Mouse (Mus musculus) gastrocnemius, postnatal 14 days (tissue): ENCODE data around the gene Cherp. TPM values are rescaled to one million over a fixed set of nuclear protein-coding genes. Genes with fewer than 3 reads are reported as not detected.

Experiments
- DNase-seq: peaks from one replicate; pipeline ENCODE4 v3.0.0; 2021; ENCODE audit warnings: mixed read lengths
- intact Hi-C: fragments of 180-260 bp; cut with DNase I; formaldehyde crosslinking; loops from one replicate; pipeline ENCODE4 v1.15.1; 2025; ENCODE audit warnings: low total_unique reads
- microRNA-seq, 2 experiments: library from miRNA; unstranded; fragments of <30 nt; microRNA quantifications; one replicate each; pipeline ENCODE4 v1.2.0; 2021
- total RNA-seq, 2 experiments: library from RNA; stranded (reverse); gene quantifications; 2 replicates each; pipeline ENCODE4 v1.2.3; 2021

The Cherp gene
- total RNA-seq, 2 experiments from 2014 or later, result 23.0 to 26.5 TPM

GRCm38 (mm10) chr8:72421362-72422335 lies 53.4 kb downstream of the Cherp start, which contains the start of gene Eps15l1:
Gene Eps15l1 (minus strand): TSS chr8:72421460.
- peak; percentile 99 for DNase-seq
- intact Hi-C loops, result no loop called here

- DNase-seq, result peak; percentile 53
- intact Hi-C loops, result no loop called here
Observed at GRCm38 (mm10) chr8:72420571-72421361, 54.3 kb downstream of the Cherp start.

DNA sequence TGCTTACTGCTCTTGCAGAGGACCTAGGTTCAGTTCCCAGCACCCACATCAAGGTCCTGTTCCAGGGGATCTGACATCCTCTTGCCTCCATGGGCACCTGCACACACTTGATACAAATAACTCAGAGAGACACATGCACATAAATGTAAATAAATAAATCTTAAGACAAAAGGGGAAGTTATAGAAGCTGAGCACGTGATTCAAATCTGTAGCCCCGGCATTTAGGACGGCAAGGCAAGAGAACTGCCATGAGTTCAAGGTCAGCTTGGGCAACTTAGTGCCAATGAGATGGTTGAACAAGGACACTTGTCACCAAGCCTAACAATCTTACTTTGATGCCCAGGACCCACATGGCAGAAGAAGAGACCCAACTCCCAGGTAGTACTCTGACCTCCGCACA lies 57.0 kb downstream of the Cherp start:
- no peak for DNase-seq
- intact Hi-C loops, result no loop called here

GRCm38 (mm10) chr8:72415252-72415651 lies 59.8 kb downstream of the Cherp start:
- intact Hi-C loops, result no loop called here
- no peak for DNase-seq

DNA sequence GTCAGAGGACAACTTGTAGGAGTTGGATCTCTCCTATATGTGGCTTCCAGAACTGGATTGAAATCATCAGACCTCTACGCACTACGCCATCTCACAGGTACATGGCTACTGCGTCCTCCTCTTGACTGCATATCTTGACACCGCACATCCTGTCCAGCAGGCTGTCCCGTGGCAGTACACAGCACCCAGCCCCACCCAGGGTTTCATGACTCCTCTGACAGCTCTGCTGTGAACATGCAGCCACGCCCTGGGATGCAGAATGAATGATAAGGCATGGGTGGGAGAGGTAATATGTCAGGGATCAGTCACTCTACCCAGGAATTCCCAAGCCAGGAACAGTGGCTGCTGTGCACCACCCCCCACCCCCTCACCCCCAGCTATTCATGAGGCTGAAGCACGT lies 61.2 kb downstream of the Cherp start:
- intact Hi-C loops, result no loop called here
- DNase-seq, result no peak

Small RNAs within 50 kb of the gene (microRNA-seq; reads per million reads assigned to microRNA genes)
- gene Mir7068, result 0.50 to 1.9 reads per million in 2 experiments

Other genes with a start within 250 kb of the Cherp start
- gene Ap1m1, start 235.2 kb downstream of the Cherp start, total RNA-seq, result 10 to 100 TPM; 24.7 to 27.2 TPM
- gene Gm10282, start 170.0 kb downstream of the Cherp start, total RNA-seq, result 1 to 10 TPM; 5.1 to 7.5 TPM
- gene Klf2, start 156.2 kb downstream of the Cherp start, total RNA-seq, result 10 to 100 TPM; 19.1 to 24.1 TPM
- gene Eps15l1, start 53.8 kb downstream of the Cherp start, total RNA-seq, result 10 to 100 TPM; 23.2 to 23.4 TPM
- gene Calr3, start 31.4 kb downstream of the Cherp start, total RNA-seq, result 1 to 10 TPM; 1.7 to 1.8 TPM
- 1 to 10 TPM; 3.1 to 3.2 TPM for gene 1700030K09Rik, start 31.3 kb downstream of the Cherp start, total RNA-seq
- gene Slc35e1, start 17.4 kb upstream of the Cherp start, total RNA-seq, result 10 to 100 TPM; 25.9 to 26.8 TPM
- 10 to 100 TPM in 1 of 2 experiments, 1 to 10 TPM in 1; 7.4 to 12.0 TPM for gene Med26, start 73.0 kb upstream of the Cherp start, total RNA-seq
- gene Smim7, start 95.9 kb upstream of the Cherp start, total RNA-seq, result 10 to 100 TPM; 80.0 to 81.2 TPM
- gene Tmem38a, start 96.8 kb upstream of the Cherp start, total RNA-seq, result 1,000 to 10,000 TPM; 1,133 to 1,242 TPM
- gene Nwd1, start 171.5 kb upstream of the Cherp start, total RNA-seq, result under 1 TPM; 0.47 to 0.53 TPM
- 10 to 100 TPM; 54.4 to 56.6 TPM for gene Sin3b, start 248.1 kb upstream of the Cherp start, total RNA-seq